Mouse (Mus musculus) kidney, adult 2 months (tissue): ENCODE measurements around the gene Csad.

Source experiments
- CTCF ChIP-seq: fragments of 200-500 bp; conservative IDR thresholded peaks from 2 replicates; pipeline ENCODE4 v1.5.1; 2011; ENCODE audit warnings: low read depth, mild to moderate bottlenecking, control low read depth, low read length, moderate library complexity, mixed read lengths; ENCODE audit not compliant: insufficient read depth, insufficient read length
- POLR2A ChIP-seq: fragments of 200-500 bp; IDR thresholded peaks from one replicate; pipeline ENCODE4 v1.6.1; 2011; ENCODE audit warnings: low read depth, low read length, control low read depth

- TF ChIP-seq POLR2A = no peak
- no peak for TF ChIP-seq CTCF
Observed at GRCm38 (mm10) chr15:102144726-102145125, 59.8 kb downstream of the Csad start.
